Mouse (Mus musculus): ENCODE measurements at regions not wholly inside any gene's neighbourhood (a gene's known extent, or its start where the extent isn't known, plus 50 kb on each side); places are given as distances from the start of the nearest gene placed in this dataset.

DNA sequence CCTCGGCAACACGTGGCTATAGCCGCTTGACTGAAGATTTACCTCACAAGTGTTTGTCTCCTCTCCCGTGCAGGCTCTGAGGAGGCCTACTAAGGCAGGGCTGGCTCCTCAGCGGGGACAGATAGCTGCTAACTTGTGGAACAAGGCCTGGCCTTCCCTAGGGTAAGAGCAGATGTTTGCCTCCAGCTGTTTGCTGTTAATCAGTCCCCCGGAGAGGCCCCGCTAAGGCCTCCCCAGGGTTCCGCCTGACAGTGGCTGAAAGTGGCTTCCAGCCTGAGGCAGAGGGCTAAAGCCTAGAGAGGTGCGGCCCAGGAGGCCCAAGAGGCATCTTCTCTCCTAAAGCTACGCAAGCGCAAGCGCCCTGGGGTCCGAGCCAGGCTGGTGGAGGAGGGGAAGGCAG, 52.1 kb upstream of the Dlx4 start:
- Histone ChIP-seq H3K9me3 (ENCODE audit: control insufficient read depth, low read length) (no peaks in the 10 kb centered on the region), H3K27me3 (replicated peaks; ENCODE audit: control insufficient read depth, insufficient read depth, low read length) (peaks cover 26% of the 10 kb centered on the region), H3K9ac (replicated peaks; ENCODE audit: low read depth, low read length) (no peak overlapping the region), H3K36me3 (ENCODE audit: control insufficient read depth, insufficient read depth) (no peaks in the 10 kb centered on the region), H3K4me1 (replicated peaks; ENCODE audit: control insufficient read depth, insufficient read depth, low read length) (peaks cover 4% of the 10 kb centered on the region), H3K4me3 (replicated peaks; ENCODE audit: low read length) (no peak overlapping the region), H3K4me2 (ENCODE audit: low read length) (no peak overlapping the region), H3K27ac (ENCODE audit: low read length) (no peak overlapping the region)
- WGBS: 36% methylated on average over 13 of the region's 13 CpGs
- ATAC-seq: no peak

- Histone ChIP-seq H3K36me3 (ENCODE audit: control insufficient read depth, insufficient read depth) (no peaks in the 10 kb centered on the region), H3K4me3 (replicated peaks; ENCODE audit: low read length) (no peak overlapping the region), H3K9ac (replicated peaks; ENCODE audit: low read depth, low read length) (no peak overlapping the region)
Measured at GRCm38 (mm10) chr11:95200971-95201370, 54.9 kb upstream of the Dlx4 start.

GRCm38 (mm10) chr11:95210185-95211030, 50.9 kb upstream of the Tac4 start:
- Histone ChIP-seq H3K27me3 (replicated peaks; ENCODE audit: control insufficient read depth, insufficient read depth, low read length) (no peaks in the 10 kb centered on the region), H3K4me2 (ENCODE audit: low read length) (peak overlapping the region; percentile 54), H3K9ac (replicated peaks; ENCODE audit: low read depth, low read length) (no peak overlapping the region; the same call in 1 of the 2 replicates), H3K9me3 (ENCODE audit: control insufficient read depth, low read length) (no peaks in the 10 kb centered on the region), H3K27ac (ENCODE audit: low read length) (no peak overlapping the region), H3K36me3 (ENCODE audit: control insufficient read depth, insufficient read depth) (no peaks in the 10 kb centered on the region), H3K4me1 (replicated peaks; ENCODE audit: control insufficient read depth, insufficient read depth, low read length) (peaks cover 13% of the 10 kb centered on the region), H3K4me3 (replicated peaks; ENCODE audit: low read length) (peak overlapping the region; percentile 36)
- peak; percentile 63 for ATAC-seq
- WGBS: 4% methylated on average over 21 of the region's 22 CpGs

More at GRCm38 (mm10) chr11:95200971-95201370, 54.9 kb upstream of the Dlx4 start:
- H3K4me1 ChIP-seq (replicated peaks; ENCODE audit: control insufficient read depth, insufficient read depth, low read length): peaks cover 4% of the 10 kb centered on the region
- H3K4me2 ChIP-seq (ENCODE audit: low read length): no peak overlapping the region
- H3K27me3 ChIP-seq (replicated peaks; ENCODE audit: control insufficient read depth, insufficient read depth, low read length): peaks cover 29% of the 10 kb centered on the region
- no peak overlapping the region for H3K27ac ChIP-seq (ENCODE audit: low read length)
- ATAC-seq: no peak
- no peaks in the 10 kb centered on the region for H3K9me3 ChIP-seq (ENCODE audit: control insufficient read depth, low read length)
- WGBS: 52% methylated on average over 3 of the region's 3 CpGs

DNA sequence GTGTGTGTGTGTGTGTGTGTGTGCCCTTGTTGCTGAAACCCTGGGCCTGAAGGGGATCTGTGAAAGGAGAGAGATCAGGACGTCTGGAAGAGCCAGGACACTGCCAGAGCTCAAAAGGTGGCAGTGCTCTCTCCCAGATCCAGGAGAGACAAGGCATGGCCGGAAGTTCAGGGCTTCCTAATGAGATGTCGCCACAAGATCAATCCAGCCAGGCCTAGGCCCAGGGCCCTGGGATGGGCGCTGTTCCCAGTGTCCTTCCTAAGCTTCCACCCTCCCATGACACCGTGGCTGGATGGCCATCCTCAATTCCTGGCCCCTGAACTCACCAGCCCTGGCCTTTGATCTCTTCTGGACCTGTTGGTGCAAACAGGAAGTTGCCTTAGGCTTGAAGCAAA, 50.3 kb upstream of the Tac4 start:
- H3K4me1 ChIP-seq (replicated peaks; ENCODE audit: control insufficient read depth, insufficient read depth, low read length): peaks cover 13% of the 10 kb centered on the region
- no peak overlapping the region; the same call in 1 of the 2 replicates for H3K4me3 ChIP-seq (replicated peaks; ENCODE audit: low read length)
- H3K27me3 ChIP-seq (replicated peaks; ENCODE audit: control insufficient read depth, insufficient read depth, low read length): no peaks in the 10 kb centered on the region
- 20% methylated on average over 5 of the region's 5 CpGs for WGBS
- H3K9ac ChIP-seq (replicated peaks; ENCODE audit: low read depth, low read length): no peak overlapping the region; the same call in 1 of the 2 replicates
- H3K36me3 ChIP-seq (ENCODE audit: control insufficient read depth, insufficient read depth): no peaks in the 10 kb centered on the region
- H3K4me2 ChIP-seq (ENCODE audit: low read length): peak overlapping the region; percentile 54
- ATAC-seq: no peak
- H3K9me3 ChIP-seq (ENCODE audit: control insufficient read depth, low read length): no peaks in the 10 kb centered on the region
- H3K27ac ChIP-seq (ENCODE audit: low read length): no peak overlapping the region

Measured in forebrain, embryonic 16.5 days (tissue).